Mouse (Mus musculus): Measurements from ENCODE around the gene Olfr1373.
"Not testable (repeated sequence)": the region's sequence is repeated elsewhere in the genome, so short reads cannot be mapped to it uniquely, and the experiment has no call there.

The Olfr1373 gene

GRCm38 (mm10) chr11:52145428-52145827 lies at the start of gene Olfr1373:
TSS of gene Olfr1373 (minus strand) at chr11:52145528.
- not testable (repeated sequence) for DNase-seq (ENCODE audit: low spot score)

DNA sequence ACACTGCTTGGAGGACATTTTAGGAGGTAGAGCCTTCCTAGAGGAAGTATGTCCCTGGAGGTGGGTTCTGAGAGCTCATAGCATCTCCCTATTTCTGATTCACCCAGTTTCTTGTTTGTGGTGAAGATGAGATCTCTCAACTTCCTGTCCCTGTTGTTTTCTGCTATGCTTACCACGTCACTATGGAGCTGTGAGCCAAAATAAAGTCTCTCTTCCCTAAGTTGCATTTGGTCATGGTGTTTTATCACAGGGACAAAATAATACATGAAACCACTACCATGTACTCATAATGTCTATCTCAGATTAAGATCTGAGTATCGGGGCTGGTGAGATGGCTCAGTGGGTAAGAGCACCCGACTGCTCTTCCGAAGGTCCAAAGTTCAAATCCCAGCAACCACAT lies 35.3 kb upstream of the Olfr1373 start:
- DNase-seq (ENCODE audit: low spot score): peak; percentile 34

- DNase-seq (ENCODE audit: low spot score): not testable (repeated sequence)
Observed at GRCm38 (mm10) chr11:52179897-52180296, 34.6 kb upstream of the Olfr1373 start.

GRCm38 (mm10) chr11:52168461-52168860 lies 23.1 kb upstream of the Olfr1373 start:
- DNase-seq (ENCODE audit: low spot score): no peak

GRCm38 (mm10) chr11:52167901-52168302 lies 22.6 kb upstream of the Olfr1373 start:
- not testable (repeated sequence) for DNase-seq (ENCODE audit: low spot score)

DNA sequence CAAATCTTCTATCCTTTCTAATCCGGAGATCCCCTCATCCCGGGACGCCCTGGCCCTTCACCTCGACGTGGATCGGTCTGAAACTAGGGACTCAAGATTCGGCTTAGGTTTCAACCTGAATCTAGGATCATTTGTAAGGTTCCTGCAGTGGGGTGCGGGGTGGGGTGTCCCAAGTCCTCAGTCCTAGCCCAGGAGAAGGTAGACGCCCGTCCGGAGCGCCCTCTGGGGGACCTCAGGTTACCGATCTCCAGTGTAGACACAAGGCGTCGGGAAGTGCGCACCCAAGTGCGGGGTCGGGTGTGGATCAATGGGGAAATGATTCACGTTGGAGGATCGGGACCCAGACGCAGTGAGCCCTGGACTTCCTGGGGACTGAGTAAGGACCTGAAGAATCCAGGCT lies 21.8 kb upstream of the Olfr1373 start:
- no peak for DNase-seq (ENCODE audit: low spot score)

DNA sequence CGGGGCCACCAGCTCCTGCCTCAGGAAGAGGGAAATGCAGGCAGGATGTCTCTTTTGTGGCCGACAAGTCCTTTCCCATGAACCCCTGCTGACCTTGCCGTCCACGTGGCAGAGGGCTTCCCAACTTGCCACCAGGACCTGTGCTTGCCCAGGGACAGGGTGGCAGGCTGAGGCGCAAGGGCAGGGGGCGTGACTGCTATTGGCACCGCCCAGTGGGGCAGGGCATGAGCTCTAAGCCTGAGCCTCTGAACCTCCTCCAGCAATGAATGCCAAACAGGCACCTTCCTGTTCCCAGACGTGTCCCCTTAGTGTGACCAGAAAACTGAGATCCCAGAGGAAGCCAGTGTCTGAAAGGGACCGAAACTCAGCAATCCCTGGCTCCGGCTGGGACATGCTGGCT lies 18.6 kb upstream of the Olfr1373 start:
- DNase-seq (ENCODE audit: low spot score): no peak

DNA sequence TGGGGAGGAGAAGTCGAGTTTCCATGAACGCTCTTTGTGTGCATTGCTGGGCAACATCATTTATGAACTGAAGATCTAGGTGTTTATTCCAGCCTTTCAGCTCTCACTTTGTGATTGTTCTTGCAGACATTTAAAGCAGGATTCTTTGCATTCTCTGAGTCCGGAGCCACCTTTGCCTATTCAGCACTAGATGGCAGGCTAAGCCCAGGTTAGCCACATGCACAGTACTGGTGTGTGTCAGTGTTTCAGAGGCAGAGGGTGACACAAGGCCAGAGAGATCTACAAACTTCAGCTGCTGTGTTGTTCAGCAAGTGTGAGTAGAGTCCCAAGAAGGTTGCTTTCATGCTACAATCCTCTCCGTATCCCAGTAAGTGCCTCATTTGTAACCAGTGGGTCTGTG lies 1.7 kb downstream of the Olfr1373 start:
- peak; percentile 45 for DNase-seq (ENCODE audit: low spot score)

GRCm38 (mm10) chr11:52130451-52131068 lies 14.8 kb downstream of the Olfr1373 start:
- DNase-seq (ENCODE audit: low spot score): no peak

DNA sequence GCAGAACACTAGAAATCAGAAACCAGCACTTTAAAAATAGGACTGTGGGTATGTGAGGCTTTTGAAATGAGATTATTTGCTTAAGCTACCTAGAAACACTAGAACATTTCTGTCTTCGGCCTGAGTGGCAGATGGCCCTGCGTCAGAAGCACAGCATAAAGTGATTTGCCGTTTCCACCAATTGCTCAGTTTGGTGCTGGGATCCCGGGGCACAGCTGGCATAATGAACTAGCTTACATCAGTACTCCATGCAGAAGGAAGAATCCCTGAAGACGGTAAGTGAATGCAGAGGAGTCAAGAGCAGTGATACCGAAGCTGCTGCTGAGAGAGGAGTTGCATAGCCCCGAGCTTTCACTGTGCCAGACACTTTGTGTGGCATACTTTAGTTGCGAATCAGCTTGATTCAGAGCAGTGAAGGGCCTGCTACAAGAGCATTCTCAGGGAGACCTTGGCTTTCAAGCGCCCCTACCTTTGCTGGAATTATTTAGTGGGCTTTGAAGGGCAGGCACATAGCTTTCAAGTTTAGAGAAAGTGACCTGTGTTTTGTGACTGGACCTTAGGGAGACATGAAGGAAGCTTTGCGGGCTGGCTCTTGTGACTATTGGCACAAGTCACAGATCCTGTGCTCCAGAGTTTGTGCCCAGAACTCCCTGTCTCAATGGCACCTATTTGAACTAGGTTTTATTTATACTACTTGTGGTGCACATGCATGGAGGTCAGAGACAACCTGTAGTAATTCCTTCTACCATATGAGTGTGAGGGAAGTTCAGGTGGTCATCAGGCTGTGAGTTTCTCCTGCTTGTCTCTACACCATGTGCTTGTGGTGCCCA lies 15.5 kb downstream of the Olfr1373 start:
- no peak for DNase-seq (ENCODE audit: low spot score)

DNA sequence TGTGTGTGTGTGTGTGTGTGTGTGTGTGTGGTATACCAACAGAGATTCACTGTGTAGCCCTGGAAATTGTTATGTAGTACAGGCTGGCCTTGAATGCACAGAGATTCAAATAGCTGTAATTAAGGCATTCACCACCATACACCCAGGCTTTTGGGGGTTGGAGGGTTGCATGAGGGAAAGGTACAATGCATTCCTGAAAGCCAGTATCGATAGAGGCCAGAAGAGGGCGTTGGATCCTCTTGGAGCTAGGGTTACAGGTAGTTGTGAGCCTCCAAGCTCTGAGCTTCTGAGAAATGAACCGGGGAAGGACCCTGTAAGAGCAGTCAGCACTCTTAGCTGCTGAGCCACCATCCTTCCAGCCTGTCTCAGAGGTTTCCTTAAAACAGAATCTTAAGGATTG lies 16.2 kb downstream of the Olfr1373 start:
- DNase-seq (ENCODE audit: low spot score): no peak

- DNase-seq (ENCODE audit: low spot score): no peak
Observed at GRCm38 (mm10) chr11:52128316-52129061, 16.8 kb downstream of the Olfr1373 start.

GRCm38 (mm10) chr11:52127760-52128159 lies 17.6 kb downstream of the Olfr1373 start:
- no peak for DNase-seq (ENCODE audit: low spot score)

GRCm38 (mm10) chr11:52127169-52127568 lies 18.2 kb downstream of the Olfr1373 start:
- DNase-seq (ENCODE audit: low spot score): peak; percentile 18

DNA sequence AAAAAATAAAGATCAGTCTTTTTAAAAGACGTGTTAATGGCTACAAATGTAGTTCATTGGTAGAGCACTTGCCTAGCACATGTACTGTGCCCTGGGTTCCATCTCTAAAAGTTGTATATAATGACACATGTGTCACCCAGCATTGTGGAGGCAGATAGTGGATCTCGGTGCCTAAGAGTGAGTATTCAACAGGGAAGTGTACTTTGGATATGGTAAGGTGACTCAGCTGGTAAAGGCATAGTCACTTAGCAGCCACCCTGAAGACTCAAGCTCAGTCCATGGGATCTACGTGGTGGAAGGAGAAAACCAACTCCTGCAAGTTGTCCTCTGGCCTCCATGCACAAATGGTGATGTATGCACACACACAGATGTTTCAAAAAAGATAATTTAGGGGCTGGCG lies 20.9 kb downstream of the Olfr1373 start:
- no peak for DNase-seq (ENCODE audit: low spot score)

- no peak for DNase-seq (ENCODE audit: low spot score)
Observed at GRCm38 (mm10) chr11:52122045-52122444, 23.3 kb downstream of the Olfr1373 start.

- not testable (repeated sequence) for DNase-seq (ENCODE audit: low spot score)
Observed at GRCm38 (mm10) chr11:52120415-52120814, 24.9 kb downstream of the Olfr1373 start.

GRCm38 (mm10) chr11:52117156-52117555 lies 28.2 kb downstream of the Olfr1373 start:
- no peak for DNase-seq (ENCODE audit: low spot score)

DNA sequence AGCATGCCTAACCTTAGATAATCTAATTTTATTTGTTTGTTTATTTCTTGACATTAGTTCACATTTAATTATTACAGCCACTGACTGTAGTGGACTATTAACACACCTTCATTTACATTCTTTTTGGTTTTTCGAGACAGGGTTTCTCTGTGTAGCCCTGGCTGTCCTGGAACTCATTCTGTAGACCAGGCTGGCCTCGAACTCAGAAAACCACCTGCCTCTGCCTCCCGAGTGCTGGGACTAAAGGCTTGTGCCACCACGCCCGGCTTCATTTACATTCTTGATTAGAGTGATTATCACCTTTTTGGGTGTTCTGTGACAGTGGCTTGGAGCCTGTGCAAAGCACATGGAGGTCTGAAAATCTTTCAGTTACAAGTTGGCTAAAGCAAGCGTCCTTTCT lies 29.2 kb downstream of the Olfr1373 start:
- DNase-seq (ENCODE audit: low spot score): not testable (repeated sequence)

GRCm38 (mm10) chr11:52115479-52115878 lies 29.8 kb downstream of the Olfr1373 start:
- DNase-seq (ENCODE audit: low spot score): no peak

- DNase-seq (ENCODE audit: low spot score): peak; percentile 52
Observed at GRCm38 (mm10) chr11:52109421-52109820, 35.9 kb downstream of the Olfr1373 start.

- no peak for DNase-seq (ENCODE audit: low spot score)
Observed at GRCm38 (mm10) chr11:52108796-52109195, 36.5 kb downstream of the Olfr1373 start.

- DNase-seq (ENCODE audit: low spot score): no peak
Observed at GRCm38 (mm10) chr11:52106438-52106837, 38.9 kb downstream of the Olfr1373 start.
